Mouse (Mus musculus): ENCODE measurements around the gene Gtf3c2. TPM values are rescaled to one million over a fixed set of nuclear protein-coding genes. Genes with fewer than 3 reads are reported as not detected.

The Gtf3c2 gene
- polyA plus RNA-seq, 1 experiment = 80.4 TPM

GRCm38 (mm10) chr5:31151746-31152145, 28.2 kb downstream of the Gtf3c2 start:
- Histone ChIP-seq H3K4me3 (ENCODE audit: insufficient read depth, low read length) (no peak overlapping the region), H3K4me1 (ENCODE audit: control insufficient read depth, insufficient read depth, low read length) (peaks cover 5% of the 10 kb centered on the region)

GRCm38 (mm10) chr5:31149781-31150180, 30.2 kb downstream of the Gtf3c2 start:
- TF ChIP-seq CTCF (IDR thresholded peaks at IDR 0.05; ENCODE audit: low read depth, low read length) = no peak
- TF ChIP-seq POLR2A (IDR thresholded peaks at IDR 0.05; ENCODE audit: borderline replicate concordance, low read depth, low read length) = no peak
- Histone ChIP-seq H3K4me1 (ENCODE audit: control insufficient read depth, insufficient read depth, low read length) (peaks cover 5% of the 10 kb centered on the region), H3K4me3 (ENCODE audit: insufficient read depth, low read length) (no peak overlapping the region), H3K27ac (ENCODE audit: insufficient read depth, low read depth, low read length) (no peak overlapping the region)

More at GRCm38 (mm10) chr5:31151746-31152145, 28.2 kb downstream of the Gtf3c2 start:
- TF ChIP-seq CTCF (IDR thresholded peaks at IDR 0.05; ENCODE audit: low read depth, low read length) (no peak), POLR2A (IDR thresholded peaks at IDR 0.05; ENCODE audit: borderline replicate concordance, low read depth, low read length) (no peak)
- H3K27ac ChIP-seq (ENCODE audit: insufficient read depth, low read depth, low read length) = no peak overlapping the region

DNA sequence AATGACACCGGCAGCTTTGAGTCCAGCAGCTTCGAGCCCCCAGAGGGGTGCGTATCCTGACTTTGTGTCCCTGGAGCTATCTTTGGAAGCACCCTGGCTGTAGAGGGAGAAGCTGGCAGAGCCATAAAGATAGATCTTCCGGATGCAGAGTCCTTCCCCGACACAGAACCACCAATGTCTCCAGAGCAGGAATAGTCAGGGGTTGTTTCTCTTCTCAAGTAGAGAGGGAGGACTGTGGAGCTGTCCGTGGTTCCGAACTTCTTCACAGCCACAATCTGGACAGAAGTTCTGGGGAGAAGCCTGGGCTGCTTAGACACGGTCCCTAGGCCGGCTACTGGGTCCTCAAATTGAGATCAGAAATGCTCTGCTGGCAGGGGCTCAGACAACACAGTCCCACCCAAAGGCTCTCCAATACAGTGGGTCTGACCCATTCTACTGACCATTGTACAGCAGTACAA, 40.9 kb downstream of the Gtf3c2 start:
- Histone ChIP-seq H3K4me3 (ENCODE audit: insufficient read depth, low read length) (no peak overlapping the region), H3K4me1 (ENCODE audit: control insufficient read depth, insufficient read depth, low read length) (no peaks in the 10 kb centered on the region), H3K27ac (ENCODE audit: insufficient read depth, low read depth, low read length) (no peak overlapping the region)
- TF ChIP-seq CTCF (IDR thresholded peaks at IDR 0.05; ENCODE audit: low read depth, low read length) (no peak), POLR2A (IDR thresholded peaks at IDR 0.05; ENCODE audit: borderline replicate concordance, low read depth, low read length) (no peak)

DNA sequence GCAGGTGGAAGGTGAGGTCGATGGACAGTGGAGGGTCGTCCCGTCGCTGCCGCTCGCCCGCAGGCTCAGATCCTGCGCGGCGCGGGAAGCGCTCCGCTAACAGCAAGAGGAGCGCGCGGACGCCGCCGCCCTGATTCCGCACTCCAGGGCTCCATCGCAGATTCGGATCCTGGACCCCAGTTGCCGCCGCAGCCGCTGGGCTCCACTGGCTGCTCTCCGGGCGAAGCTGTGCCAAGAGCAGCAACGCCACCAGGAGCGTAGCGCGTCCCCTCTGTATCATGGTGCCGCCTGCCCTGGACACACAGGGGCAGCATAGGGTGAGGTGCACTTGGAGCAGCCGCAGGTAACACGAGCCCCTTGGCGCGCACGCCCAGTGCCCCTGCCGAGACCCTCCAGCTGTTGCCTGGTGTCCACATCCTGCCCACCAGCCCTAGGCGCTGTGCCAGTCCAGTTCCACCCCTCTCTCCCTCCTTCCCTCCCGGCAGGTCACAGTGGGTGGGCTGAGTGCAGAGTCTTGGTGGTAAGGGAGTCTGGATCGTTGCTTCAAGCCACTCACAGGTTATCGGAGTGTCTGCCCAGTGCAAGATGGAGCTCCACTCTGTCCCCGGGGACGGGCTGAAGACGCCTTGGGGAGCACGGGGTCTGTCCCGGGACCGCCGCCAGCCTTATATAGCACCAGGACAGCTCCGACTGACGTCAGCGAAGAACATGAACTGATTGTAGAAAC, 41.5 kb downstream of the Gtf3c2 start, which contains the start of gene Ucn:
Ucn (minus strand) TSS at position 589 of the 727 bp plus-strand sequence.
- no peaks in the 10 kb centered on the region for H3K4me1 ChIP-seq (ENCODE audit: control insufficient read depth, insufficient read depth, low read length)
- no peak within 1 kb of the TSS for H3K4me3 ChIP-seq (ENCODE audit: insufficient read depth, low read length)
- TF ChIP-seq POLR2A (IDR thresholded peaks at IDR 0.05; ENCODE audit: borderline replicate concordance, low read depth, low read length) = no peak
- TF ChIP-seq CTCF (IDR thresholded peaks at IDR 0.05; ENCODE audit: low read depth, low read length) = no peak
- H3K27ac ChIP-seq (ENCODE audit: insufficient read depth, low read depth, low read length) = no peak within 1 kb of the TSS

GRCm38 (mm10) chr5:31137658-31138057, 42.3 kb downstream of the Gtf3c2 start:
- no peaks in the 10 kb centered on the region for H3K4me1 ChIP-seq (ENCODE audit: control insufficient read depth, insufficient read depth, low read length)
- TF ChIP-seq POLR2A (IDR thresholded peaks at IDR 0.05; ENCODE audit: borderline replicate concordance, low read depth, low read length) = no peak
- no peak for TF ChIP-seq CTCF (IDR thresholded peaks at IDR 0.05; ENCODE audit: low read depth, low read length)
- no peak overlapping the region for H3K27ac ChIP-seq (ENCODE audit: insufficient read depth, low read depth, low read length)
- H3K4me3 ChIP-seq (ENCODE audit: insufficient read depth, low read length) = no peak overlapping the region

DNA sequence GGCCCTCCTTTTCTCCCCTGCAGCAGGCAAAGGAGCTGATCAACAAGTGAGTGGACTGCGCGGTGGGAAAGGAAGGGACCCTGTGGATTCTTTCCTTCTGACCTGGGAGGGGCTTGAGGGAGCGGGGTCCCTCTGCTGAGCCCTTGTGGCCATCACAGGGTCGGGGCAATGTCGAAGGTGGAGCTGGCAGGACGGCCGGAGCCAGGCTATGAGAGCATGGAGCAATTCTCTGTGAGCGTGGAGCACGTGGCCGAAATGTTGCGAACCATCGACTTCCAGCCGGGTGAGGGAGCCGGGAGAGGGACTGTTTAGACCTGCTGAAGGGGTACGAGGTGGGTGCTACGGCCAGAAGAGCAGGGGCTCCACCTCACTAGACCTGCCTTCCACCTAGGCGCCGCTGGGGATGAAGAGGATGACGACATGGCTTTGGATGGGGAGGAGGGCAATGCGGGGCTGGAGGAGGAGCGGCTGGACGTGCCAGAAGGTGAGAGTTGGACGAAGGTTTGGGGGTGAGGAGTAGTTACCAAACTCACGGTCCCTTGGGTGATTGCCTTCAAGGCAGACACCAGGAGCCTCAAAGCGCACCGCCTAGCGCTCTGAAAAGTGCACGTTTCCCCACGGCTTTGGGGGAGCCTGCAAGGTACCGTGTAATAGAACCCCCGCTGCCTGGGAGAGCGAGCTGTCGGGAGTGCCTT, 43.1 kb downstream of the Gtf3c2 start:
- Histone ChIP-seq H3K4me3 (ENCODE audit: insufficient read depth, low read length) (no peak overlapping the region), H3K4me1 (ENCODE audit: control insufficient read depth, insufficient read depth, low read length) (no peaks in the 10 kb centered on the region), H3K27ac (ENCODE audit: insufficient read depth, low read depth, low read length) (no peak overlapping the region)
- no peak for TF ChIP-seq POLR2A (IDR thresholded peaks at IDR 0.05; ENCODE audit: borderline replicate concordance, low read depth, low read length)
- no peak for TF ChIP-seq CTCF (IDR thresholded peaks at IDR 0.05; ENCODE audit: low read depth, low read length)

- H3K4me3 ChIP-seq (ENCODE audit: insufficient read depth, low read length) = no peak overlapping the region
- no peak overlapping the region for H3K27ac ChIP-seq (ENCODE audit: insufficient read depth, low read depth, low read length)
- peaks cover 4% of the 10 kb centered on the region for H3K4me1 ChIP-seq (ENCODE audit: control insufficient read depth, insufficient read depth, low read length)
- TF ChIP-seq POLR2A (IDR thresholded peaks at IDR 0.05; ENCODE audit: borderline replicate concordance, low read depth, low read length) (no peak), CTCF (IDR thresholded peaks at IDR 0.05; ENCODE audit: low read depth, low read length) (no peak)
Measured at GRCm38 (mm10) chr5:31126050-31126449, 53.9 kb downstream of the Gtf3c2 start.

DNA sequence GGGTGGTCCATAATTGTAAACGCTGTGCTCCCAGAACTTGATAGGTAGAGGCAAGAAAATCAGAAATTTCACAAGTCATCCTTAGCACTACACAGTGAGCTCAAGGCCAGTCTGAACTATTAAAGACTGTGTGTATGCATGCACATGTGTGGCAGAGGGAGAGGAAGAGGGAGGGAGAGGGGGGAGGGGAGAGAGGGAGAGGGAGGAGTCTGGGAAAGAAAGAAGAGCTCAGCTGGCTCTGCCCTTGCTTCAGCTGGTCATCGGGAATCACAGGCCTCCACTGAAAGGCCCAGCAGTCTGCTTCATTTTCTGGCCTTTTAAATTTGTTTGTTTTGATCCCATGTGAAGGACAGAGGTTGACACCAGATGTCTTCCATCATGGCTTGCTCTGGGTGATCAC, 56.5 kb downstream of the Gtf3c2 start:
- no peak for TF ChIP-seq POLR2A (IDR thresholded peaks at IDR 0.05; ENCODE audit: borderline replicate concordance, low read depth, low read length)
- TF ChIP-seq CTCF (IDR thresholded peaks at IDR 0.05; ENCODE audit: low read depth, low read length) = no peak
- Histone ChIP-seq H3K4me1 (ENCODE audit: control insufficient read depth, insufficient read depth, low read length) (peaks cover 7% of the 10 kb centered on the region), H3K27ac (ENCODE audit: insufficient read depth, low read depth, low read length) (no peak overlapping the region), H3K4me3 (ENCODE audit: insufficient read depth, low read length) (no peak overlapping the region)

DNA sequence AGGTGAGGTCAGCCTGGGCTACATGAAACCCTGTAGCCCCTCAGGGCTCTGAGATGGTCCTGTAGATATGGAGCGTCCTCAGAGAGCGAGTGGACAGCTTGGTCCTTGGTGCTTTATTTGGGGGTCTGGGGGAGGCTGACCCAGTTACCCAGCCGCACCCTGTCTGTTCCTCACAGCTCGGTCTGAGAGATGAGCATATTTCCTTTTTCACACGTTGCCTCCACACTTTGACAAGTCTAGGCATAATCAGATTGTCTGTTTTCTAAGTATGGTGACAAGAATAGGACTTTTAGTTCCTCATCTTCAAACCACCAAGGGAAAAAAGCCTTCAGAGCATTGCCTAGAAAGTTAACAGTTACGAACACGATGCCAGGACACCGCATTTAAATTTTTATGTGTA, 58.8 kb downstream of the Gtf3c2 start:
- H3K4me3 ChIP-seq (ENCODE audit: insufficient read depth, low read length) = no peak overlapping the region
- TF ChIP-seq CTCF (IDR thresholded peaks at IDR 0.05; ENCODE audit: low read depth, low read length) (no peak), POLR2A (IDR thresholded peaks at IDR 0.05; ENCODE audit: borderline replicate concordance, low read depth, low read length) (no peak)
- no peak overlapping the region for H3K27ac ChIP-seq (ENCODE audit: insufficient read depth, low read depth, low read length)

GRCm38 (mm10) chr5:31116912-31117311, 63.0 kb downstream of the Gtf3c2 start:
- H3K4me3 ChIP-seq (ENCODE audit: insufficient read depth, low read length) = no peak overlapping the region
- TF ChIP-seq POLR2A (IDR thresholded peaks at IDR 0.05; ENCODE audit: borderline replicate concordance, low read depth, low read length) = no peak
- TF ChIP-seq CTCF (IDR thresholded peaks at IDR 0.05; ENCODE audit: low read depth, low read length) = no peak
- H3K27ac ChIP-seq (ENCODE audit: insufficient read depth, low read depth, low read length) = no peak overlapping the region
- peaks cover 7% of the 10 kb centered on the region for H3K4me1 ChIP-seq (ENCODE audit: control insufficient read depth, insufficient read depth, low read length)

More for the DNA sequence above, 58.8 kb downstream of the Gtf3c2 start:
- H3K4me1 ChIP-seq (ENCODE audit: control insufficient read depth, insufficient read depth, low read length) = peaks cover 7% of the 10 kb centered on the region

Data from bone marrow macrophage, adult 2 months (primary cell).